Mouse (Mus musculus) bone marrow, adult 2 months (tissue): ENCODE measurements around the gene Sdk1.

Experiments used
- CTCF ChIP-seq: fragments of 200-500 bp; IDR thresholded peaks from 2 replicates; pipeline ENCODE4 v1.5.1; 2011; ENCODE audit warnings: low read length, control low read depth; ENCODE audit not compliant: control insufficient read depth, insufficient read depth
- POLR2A ChIP-seq: fragments of 200-500 bp; IDR thresholded peaks from 2 replicates; pipeline ENCODE4 v1.6.1; 2011; ENCODE audit warnings: low read depth, mild to moderate bottlenecking, control low read depth, low read length, borderline replicate concordance; ENCODE audit not compliant: control insufficient read depth

DNA sequence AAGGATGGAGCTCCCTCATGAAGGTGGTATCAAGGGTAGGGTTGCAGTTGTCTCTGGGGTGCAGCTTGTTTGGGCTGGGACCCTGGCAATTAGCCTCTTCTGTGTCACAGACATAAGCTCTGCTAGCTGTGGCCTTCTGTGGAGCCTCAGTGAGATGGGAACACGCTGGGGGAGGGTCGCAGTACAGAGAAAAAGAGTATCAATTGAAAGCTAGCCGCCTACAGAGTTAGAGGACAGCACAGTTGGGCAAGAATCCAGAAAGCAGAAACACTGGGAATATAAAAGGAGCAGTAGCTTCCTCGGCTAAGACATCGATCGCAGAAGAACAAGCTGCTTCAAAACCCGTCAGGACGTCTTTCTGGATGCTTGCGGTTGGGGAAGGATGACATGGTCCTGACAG lies 795.2 kb downstream of the Sdk1 start:
- TF ChIP-seq CTCF = no peak
- TF ChIP-seq POLR2A = no peak
